Mouse (Mus musculus) heart, adult 9 months (tissue): ENCODE measurements around the gene Hnrnpc.

ENCODE experiments used
- DNase-seq, 2 experiments: peaks; one replicate each; pipeline ENCODE4 v3.0.0; 2022; ENCODE audit warnings: low spot score in 2 of 2

Gene Hnrnpc

GRCm38 (mm10) chr14:52024133-52024532 lies 79.7 kb downstream of the Hnrnpc start:
- DNase-seq = no peak
